Mouse (Mus musculus) heart, adult 9 months (tissue): ENCODE results near the gene C2.

Experiments used
- DNase-seq, 2 experiments: peaks; one replicate each; pipeline ENCODE4 v3.0.0; 2022; ENCODE audit warnings: low spot score in 2 of 2

The C2 gene

DNA sequence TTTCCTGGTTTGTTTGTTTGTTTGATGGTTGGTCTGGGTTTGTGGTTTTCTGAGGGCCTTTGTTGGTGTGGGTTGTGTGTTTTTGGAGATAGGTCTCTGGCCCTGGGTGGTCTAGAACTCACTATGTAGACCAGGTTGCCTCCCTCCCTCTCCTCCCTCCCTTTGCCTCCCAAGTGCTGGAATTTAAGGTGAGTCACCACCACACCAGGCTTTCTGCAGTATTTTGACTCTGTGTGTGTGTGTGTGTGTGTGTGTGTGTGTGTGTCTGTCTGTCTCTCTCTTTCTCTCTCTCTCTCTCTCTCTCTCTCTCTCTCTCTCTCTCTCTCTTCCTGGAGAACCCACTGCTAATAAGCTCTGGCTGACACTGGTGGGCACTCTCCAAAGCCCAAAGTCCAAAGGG is 16.9 kb downstream of the C2 start:
- DNase-seq: no peak

DNA sequence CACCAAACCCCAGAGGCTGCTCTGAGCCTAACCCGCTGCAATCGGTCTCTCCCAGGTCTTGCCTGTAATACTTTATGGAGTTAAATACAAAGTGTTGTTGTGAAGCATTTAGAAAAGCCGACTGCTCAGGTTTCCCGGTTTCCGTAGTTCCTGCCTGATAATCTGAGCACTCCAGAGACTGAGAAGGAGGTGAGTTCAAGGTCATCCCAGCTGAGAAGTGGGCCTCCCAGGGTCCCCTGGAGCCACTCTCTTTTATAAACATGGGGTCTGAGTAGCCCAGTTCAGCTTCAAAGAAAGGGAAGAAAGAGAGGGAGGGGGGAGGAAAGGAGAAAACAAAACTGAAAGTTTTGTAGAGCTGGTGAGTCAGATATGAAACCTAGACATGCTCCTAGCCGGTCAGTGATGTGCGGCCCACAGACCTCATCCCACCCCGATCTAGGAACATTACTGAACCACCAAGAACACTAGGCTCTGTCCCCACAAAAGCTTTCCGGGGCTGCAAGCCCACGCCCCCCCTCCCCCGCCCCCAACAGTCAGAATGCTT is 18.7 kb downstream of the C2 start, which contains the start of gene Zbtb12:
Gene Zbtb12, plus strand, starts transcription at position 148 of the 544 bp plus-strand sequence.
- no peak for DNase-seq

DNA sequence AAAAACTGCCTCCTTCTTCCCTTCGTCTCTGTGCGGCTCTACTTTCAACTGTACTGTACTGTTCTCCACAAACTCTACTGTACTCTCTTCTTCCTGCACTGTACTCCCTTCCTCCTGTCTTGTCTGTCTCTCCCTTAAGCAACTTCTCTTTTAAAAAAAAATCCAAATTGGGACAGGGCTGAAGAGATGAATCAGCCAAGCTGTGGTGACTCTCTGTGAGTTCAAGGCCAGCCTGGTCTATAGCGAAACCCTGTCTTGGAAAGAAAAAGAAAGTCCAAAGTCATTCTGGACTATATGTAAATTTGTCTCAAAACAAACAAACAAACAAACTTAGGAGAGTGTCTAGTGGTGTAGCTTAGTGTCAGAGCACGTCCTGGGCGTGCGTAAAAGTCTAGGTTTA is 23.7 kb downstream of the C2 start:
- DNase-seq: no peak

DNA sequence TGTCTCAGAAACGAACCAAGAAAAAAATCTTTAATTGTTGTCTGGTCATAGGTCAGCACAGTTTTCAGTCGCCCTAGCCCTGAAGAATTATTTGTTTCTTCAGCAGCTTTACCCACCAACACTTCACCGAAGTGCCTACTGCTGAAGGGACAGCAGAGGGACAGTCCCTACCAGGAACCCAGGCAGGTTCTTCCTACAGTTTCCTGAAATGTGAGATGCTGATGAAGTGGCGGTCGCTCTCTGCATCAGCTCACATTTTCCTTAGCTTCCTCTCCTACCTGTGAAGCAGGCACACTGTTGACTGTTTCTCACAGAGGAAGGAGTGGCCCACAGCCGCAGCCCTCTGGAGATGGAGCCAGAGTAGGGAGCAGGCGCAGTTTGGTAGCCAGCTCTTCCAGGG is 32.1 kb downstream of the C2 start:
- no peak for DNase-seq

DNA sequence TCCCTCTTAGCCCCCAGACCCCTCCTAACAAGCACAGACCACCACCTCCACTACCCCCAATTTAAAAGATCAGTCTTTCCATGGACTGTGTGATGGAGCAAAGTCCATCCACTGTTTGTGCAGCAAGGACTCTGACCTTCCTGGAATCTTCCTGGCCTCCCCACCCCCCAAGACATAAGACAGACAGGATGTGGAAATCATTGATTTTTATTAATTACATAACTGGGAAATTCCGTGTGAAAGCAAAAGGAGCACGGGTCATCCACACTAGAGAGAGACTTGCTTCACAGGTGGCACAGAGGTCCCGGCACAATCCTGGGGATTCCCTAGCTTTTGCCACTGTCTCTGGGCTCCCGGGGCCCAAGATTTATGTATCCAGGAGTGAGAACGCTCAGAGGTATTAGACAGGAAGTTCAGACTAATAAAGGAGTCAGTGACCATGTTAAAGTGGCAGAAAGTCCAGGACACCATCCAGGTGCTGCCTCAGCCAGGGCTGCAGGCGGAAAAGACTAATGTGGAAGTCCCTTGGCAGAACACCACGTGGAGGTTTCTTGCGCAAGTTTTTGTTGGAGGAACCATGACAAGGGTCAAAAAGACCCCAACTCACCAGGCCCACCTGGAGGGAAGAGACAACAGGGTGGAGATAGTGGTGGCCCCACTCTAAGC is 35.5 kb downstream of the C2 start, which contains the start of gene Cfb:
Gene Cfb, minus strand, starts transcription at position 103 of the 666 bp plus-strand sequence.
- no peak for DNase-seq

DNA sequence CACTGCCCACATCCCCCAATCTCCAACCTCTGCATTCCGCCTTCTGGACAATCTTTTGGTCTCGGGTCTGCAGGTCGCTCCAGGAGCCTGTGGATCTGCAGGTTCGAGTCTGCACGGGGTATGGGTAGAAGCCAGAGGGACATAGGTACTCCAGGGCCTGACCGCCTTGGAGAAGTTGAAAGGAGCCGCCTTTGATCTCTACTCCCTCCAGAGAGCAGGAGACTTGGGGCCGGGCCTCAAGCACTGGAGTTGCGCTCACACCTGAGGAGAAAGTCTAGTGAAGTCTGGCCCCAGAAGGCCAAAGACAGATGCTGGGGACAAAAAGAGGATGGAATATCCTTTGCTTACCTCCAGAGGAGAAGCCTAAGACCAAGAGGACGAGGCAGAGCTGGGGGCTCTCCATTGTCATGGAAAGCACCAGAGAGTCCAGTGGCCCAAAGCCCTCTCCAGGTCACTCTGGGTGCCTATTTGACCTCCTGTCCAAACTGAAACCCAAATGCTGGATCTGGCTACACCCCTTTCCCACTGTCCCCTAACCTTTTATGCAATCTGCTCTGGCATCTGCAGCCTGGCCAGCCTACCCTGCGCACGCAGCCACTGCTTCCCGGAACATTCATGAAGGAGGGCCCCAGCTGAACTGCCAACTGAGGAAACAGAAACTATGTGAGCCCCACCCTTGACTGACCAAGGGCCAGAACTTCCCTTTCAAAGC is 36.2 kb downstream of the C2 start:
- DNase-seq: no peak

DNA sequence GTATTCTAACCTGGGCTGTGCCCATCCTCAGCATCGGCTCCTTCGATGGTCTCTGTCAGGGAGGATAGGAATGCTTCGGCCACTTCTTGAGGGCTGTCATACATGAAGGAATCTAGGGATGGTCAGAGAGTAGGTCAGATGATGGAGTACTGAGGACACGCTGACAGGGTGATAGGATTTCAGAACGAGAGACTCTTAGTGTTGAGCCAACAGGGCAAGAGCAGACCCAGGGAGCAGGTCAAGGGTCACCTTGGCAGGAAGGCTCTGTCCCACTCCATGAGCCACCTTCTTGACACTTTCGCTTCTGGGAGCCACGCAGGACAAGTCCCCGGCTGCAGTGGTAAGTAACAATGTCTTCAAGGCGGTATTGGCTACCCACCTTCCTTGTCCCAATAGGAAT is 37.6 kb downstream of the C2 start:
- no peak for DNase-seq

DNA sequence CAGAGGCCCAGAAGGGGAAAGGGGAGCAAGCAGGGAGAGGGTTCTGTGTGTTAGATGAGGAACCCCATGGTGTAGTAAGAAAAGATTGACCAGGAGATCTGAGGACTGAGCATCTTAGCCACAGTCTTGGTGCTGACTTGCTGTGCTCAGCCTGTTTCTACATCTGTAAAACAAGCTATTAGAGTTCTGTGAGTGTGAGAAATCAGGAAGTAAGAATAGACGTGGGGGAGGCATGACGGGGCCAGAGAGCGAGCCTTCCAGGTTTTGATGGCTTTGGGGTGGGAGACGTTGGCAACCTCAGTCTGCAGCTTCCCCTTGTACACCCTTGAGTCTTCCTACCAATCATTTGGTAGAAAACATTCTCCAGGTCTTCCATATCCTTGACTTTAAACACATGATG is 39.4 kb downstream of the C2 start:
- DNase-seq: no peak

DNA sequence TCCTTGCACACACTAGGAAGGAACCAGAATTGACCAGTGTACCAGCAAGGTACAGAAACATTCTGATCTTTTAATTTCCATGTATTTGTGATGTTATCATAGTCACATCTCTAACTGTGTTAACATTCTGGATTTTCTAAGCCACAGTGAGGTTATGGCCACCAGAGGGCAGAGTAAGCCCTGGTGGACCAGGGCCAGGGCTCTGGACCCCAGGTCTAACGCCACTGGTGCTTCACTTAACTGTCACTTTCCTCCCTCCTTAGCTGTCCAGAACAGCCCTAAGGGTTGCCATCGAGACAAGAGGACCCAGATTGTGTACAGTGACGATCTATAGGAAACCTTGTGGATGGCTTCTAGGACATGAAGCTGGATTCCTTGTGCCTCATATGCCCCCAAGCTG is 42.2 kb downstream of the C2 start:
- peak in 1 of 2 experiments; percentile 35 for DNase-seq

DNA sequence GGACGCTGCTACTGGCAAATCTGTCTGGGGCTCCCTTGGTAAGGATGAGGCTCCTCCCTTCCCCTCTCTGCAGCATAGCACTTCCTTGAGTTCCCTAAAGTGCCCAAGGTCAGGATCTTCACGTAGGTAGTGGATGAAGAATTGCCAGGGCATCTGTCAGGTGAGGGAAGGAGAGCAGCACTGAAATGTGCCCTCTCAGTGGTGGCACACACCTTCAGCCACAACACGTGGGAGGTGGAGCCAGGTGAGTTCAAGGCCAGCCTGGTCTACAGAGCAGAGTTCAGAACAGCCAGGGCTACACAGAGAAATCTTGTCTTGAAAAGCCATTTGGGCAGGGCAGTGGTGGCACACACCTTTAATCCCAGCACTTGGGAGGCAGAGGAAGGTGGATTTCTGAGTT is 43.3 kb downstream of the C2 start:
- no peak for DNase-seq

DNA sequence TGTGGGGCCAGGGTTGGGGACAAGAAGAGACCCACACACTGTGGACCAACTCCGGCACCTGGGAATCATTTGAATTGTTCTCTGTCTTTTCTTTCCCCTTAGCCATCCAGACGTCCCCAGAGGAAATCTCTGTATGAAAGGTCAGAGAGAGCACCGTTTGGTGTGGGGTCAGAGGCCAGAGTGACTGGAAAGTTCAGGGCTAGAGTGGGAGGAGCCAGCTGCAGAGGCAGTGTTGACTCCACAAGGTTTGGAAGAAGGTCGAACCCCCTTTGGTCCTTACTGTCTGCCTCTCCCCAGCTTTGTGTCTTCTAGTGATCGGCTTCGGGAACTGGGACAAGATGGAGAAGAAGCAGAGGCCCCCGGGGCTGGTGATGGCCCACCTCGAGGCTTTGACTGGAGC is 44.6 kb downstream of the C2 start:
- no peak for DNase-seq

DNA sequence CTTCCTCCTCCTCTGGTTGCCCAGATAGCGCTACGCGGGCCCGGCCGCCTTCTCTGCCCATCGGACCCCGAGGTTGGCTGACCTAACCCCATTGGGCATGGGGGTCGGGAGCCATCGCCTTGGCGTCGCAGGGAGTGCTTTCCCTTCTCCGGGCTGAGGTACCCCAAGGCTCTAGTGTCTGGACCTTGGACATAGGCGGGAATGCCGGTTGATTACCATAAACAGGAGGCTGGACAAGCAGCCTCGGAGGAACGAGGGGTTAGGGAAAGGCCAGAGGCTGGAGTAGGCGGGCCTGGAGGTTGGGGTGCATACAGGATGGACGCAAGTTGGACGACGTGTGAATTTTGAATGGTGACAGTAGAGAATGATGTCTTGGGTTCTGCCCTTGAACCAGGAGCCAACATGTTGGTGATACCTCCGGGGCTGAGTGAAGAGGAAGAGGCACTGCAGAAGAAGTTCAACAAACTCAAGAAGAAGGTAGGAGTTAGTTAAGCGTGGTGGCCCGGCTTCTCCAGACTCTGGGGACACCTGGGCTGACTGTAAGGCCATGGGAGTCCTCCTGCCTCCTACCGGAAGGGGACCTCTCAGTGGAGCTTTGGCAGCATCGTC is 47.4 kb downstream of the C2 start:
- DNase-seq: no peak

DNA sequence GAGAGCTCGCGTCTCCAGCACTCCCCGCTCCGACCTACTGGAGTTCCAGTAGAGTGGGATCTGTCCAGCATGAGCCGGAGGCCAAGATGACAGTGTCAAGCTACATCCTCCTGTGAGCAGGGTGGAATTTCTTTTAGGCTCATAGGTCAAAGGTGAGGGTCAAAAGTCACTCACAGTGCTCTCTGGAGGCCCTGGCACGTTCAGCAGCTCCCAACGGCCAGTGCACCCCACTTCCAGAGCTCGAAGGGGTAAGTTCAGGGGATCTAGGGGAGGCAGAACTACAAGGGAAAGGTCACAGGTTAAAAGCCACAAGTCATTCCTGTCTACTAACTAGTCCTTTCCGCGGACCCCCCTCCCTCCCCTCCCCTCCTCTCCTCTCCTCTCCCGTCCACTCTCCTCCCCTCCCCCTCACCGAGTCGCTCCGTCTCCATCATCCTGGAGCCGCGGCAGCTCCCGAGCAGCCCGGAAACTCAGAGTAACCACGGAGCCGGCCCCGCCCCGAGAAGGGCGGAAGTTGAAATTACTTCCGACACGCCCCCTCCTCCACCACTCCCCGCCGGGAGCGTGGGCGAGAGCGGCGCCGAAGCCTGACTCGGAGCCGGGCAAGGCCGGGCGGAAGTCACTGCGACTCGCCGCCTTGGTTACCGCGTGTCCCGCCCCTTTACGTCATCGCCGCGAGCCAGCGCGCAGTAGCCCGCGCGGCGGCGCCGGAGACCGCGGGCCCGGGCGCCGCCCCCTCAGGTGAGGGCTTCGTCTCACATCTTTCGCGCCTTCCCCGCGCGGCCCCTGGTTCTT is 48.1 kb downstream of the C2 start, which contains the start of the genes Skiv2l and Nelfe:
Gene Skiv2l, minus strand, starts transcription at position 489 of the 795 bp plus-strand sequence.
Gene Nelfe, plus strand, starts transcription at position 670 of the 795 bp plus-strand sequence.
- peak; percentile 93 to 97 for DNase-seq

DNA sequence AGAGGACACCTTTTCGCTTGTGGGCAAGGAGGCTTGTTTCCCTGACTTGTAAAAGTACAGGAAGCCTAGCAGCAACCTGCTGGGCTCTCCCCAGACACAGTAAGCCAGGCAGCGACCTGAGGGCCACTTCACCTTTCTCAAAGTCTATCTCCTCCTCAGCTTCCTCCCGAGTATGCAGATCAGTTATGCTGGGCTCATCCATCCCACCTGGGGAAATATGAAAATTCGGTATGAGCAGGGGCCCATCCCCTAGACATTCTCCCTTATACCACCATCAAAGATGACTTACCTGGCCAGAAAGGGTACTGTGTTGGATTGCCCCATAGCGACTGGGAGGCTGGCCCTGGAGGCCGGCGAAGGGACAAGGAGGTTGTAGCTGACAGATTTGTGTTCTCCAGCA is 50.5 kb downstream of the C2 start:
- no peak for DNase-seq

DNA sequence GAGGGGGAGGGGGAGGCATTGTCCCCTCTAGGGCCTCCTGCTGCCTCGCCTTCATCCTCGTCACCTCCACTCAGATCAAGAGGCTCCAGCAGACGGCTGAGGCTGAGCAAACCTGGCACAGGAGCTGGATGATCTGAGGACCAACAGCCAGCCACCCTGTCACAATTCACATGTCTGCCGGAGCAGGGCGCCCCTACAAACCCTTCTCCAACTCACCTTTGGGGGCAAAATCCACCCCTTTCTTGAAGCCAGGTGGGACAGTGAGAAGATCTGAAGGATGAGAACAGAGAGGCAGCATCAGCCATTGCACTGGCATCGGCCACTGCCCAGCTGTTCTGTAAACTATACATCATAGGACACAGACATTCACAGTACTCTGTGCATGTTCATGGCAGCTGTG is 50.9 kb downstream of the C2 start:
- DNase-seq: no peak

DNA sequence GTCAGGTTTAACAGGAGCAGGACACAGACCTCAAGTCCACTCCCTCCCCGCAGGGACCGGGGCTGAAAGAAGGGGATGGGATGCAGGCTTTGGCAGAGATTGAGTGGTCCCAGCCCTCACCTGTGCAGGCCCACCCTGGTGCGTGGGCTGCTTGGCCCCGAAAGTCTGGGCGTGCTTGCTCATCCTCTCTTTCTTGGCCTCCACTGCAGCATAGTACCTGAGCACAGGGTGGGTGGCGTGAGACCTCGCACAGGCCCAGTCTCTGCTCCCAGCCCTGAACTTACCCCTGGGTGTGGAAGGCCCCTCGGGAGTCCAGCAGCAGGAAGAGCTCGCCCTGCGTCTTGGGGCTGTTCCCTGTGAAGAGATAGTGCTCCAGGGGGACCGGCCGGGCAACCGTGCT is 53.2 kb downstream of the C2 start:
- no peak for DNase-seq

DNA sequence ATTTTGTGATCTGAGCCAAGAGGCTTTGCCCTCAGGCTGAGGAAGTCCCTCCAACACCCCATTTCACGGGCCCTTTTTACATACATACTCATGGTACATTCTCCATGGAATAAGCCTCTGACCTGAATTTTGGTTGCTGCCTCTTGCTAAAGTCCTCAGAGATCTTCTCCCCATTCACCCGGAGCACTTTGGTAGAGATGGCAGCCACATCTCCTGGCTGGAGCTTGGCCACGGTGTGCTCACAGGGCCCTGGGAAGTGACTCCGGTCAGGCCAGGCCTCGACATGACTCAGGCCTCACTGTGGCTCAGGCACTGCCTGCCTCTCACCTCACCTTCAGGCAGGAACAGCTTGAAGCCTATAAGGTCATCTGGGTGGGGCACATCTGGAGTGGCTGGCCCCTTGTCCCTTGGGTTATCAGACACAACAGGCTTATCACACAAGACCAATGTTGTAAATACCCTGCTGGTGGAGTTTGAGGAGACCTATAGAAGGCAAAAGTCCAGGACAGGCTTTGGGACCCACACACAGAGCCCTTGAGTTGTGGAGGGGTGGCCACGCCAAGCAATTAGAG is 57.2 kb downstream of the C2 start:
- DNase-seq: no peak

DNA sequence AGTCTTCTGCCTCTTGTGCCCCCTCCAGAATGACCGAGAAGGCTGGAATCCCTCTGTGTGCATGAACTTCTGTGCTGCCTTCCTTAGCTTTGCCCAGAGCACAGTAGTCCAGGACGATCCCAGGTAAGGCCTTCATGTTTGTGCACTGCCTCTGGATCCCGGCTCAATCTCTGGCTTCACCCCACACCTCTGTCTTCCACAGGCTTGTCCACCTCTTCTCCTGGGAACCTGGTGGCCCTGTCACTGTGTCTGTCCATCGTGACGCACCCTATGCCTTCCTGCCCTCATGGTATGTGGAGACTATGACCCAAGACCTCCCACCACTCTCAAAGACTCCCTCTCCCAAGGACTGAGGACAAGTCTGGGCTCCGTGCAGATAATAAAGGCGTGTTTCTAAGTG is 59.3 kb downstream of the C2 start:
- no peak for DNase-seq

DNA sequence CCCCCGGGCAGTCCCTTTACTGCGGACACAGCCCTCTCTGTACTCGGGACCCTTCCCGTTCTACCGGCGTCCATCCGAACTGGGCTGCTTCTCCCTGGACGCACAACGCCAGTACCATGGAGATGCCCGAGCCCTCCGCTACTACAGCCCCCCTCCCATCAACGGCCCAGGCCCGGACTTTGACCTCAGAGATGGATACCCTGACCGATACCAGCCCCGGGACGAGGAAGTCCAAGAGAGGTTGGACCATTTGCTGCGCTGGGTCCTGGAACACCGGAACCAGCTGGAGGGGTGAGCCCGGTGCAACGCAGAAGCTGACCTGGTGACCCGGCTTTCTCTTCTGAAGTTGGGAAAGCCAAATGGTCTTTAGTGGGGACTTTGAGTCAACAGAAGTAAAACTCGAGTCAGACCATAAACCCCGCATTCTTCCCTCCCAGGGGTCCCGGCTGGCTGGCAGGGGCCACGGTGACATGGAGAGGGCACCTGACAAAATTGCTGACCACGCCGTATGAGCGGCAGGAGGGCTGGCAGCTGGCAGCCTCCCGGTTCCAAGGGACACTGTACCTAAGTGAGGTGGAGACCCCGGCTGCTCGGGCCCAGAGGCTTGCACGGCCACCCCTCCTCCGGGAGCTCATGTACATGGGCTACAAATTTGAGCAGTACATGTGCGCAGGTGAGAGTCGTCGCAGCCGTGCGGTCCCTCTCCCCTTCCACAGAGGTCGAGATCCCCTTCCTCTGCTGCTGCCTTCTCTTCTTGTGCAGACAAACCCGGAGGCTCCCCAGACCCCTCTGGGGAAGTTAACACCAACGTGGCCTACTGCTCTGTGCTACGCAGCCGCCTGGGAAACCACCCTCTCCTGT is 60.4 kb downstream of the C2 start:
- peak; percentile 11 to 30 for DNase-seq

DNA sequence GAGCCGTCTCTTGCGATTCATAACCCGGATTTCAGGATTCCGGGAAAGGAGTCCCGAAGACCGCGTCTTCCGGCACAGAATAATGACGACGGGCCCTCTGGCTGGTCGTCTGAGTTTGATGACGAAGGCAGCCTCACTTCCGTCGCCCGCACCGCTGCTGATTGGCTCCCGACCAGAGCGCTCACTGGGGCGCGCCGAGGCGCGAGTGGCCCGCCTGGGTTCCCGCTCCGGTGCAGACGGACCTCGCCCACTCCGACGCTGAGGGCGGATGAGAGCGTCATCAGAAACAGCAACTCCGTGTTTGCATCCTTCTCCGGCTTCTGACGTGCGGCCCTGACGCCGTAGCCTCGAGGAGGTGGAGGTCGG is 61.2 kb downstream of the C2 start, which contains the start of the genes Stk19 and Dxo:
Gene Stk19, minus strand, starts transcription at position 90 of the 366 bp plus-strand sequence.
Gene Dxo, plus strand, starts transcription at position 164 of the 366 bp plus-strand sequence.
- DNase-seq: peak; percentile 95 to 97
